In genomic region chr4:106935583-106935935, GRCm38 (mm10) we compare ENCODE assay signal across 8 mouse cellular contexts. TPM values are rescaled to one million over a fixed set of nuclear protein-coding genes. Genes with fewer than 3 reads are reported as not detected.
A peak's percentile ranks its signal among the peaks of the same experiment; 100 is the strongest.
DNase-seq lines count a peak whose midpoint lies in the region; ATAC-seq and TF ChIP-seq lines count a peak whose summit lies in the region.

No protein-coding gene starts in this region.

- no peak for TF ChIP-seq POLR2A in cerebellum, adult 2 months (IDR thresholded peaks at IDR 0.05; ENCODE audit: borderline replicate concordance, insufficient read depth, low read length)

- H3K9ac ChIP-seq in forebrain, embryonic 15.5 days (replicated peaks) = peak overlapping the region; percentile 3; the same call in 1 of the 2 replicates
- peak overlapping the region; percentile 15; the same call in 1 of the 2 replicates for H3K9ac ChIP-seq in liver, embryonic 15.5 days

- no peak overlapping the region for H3K4me2 ChIP-seq in forebrain, embryonic 15.5 days (replicated peaks)
- H3K4me2 ChIP-seq in liver, embryonic 15.5 days = peak overlapping the region; percentile 47

- no peaks in the 10 kb centered on the region for H3K27me3 ChIP-seq in cerebellum, adult 2 months (ENCODE audit: control insufficient read depth, insufficient read depth, low read length)
- no peaks in the 10 kb centered on the region for H3K27me3 ChIP-seq in forebrain, embryonic 15.5 days
- H3K27me3 ChIP-seq in liver, embryonic 15.5 days = no peaks in the 10 kb centered on the region

- no peak for TF ChIP-seq CTCF in cerebellum, adult 2 months (IDR thresholded peaks at IDR 0.05; ENCODE audit: borderline replicate concordance, insufficient read depth, low read depth, low read length)

- peak; percentile 19 for ATAC-seq in CD4-positive, CD25-positive, alpha-beta regulatory T cell, adult 4 months
- no peak for ATAC-seq in forebrain, embryonic 15.5 days (replicated peaks)
- ATAC-seq in liver, embryonic 15.5 days (ENCODE audit: insufficient read depth) = peak; percentile 14; the same call in 1 of the 2 replicates

- 9% methylated on average over 2 of the region's 2 CpGs for WGBS in cerebellum, adult 2 months
- WGBS in forebrain, embryonic 15.5 days = 5% methylated on average over 2 of the region's 2 CpGs
- 42% methylated on average over 2 of the region's 2 CpGs for WGBS in liver, embryonic 15.5 days (ENCODE audit: insufficient replicate concordance)

- no peaks in the 10 kb centered on the region for H3K36me3 ChIP-seq in forebrain, embryonic 15.5 days
- H3K36me3 ChIP-seq in liver, embryonic 15.5 days (replicated peaks) = peaks cover 63% of the 10 kb centered on the region

- 0 out of 2 replicates have a peak overlapping the region, but pooled peaks have one; percentile 6 for H3K27ac ChIP-seq in cerebellum, adult 2 months (ENCODE audit: insufficient read depth, low read length)
- H3K27ac ChIP-seq in forebrain, embryonic 15.5 days (replicated peaks) = peak overlapping the region; percentile 87
- peak overlapping the region; percentile 74 for H3K27ac ChIP-seq in liver, embryonic 15.5 days (replicated peaks)

- H3K9me3 ChIP-seq in forebrain, embryonic 15.5 days = no peaks in the 10 kb centered on the region
- no peaks in the 10 kb centered on the region for H3K9me3 ChIP-seq in liver, embryonic 15.5 days (replicated peaks)

- DNase-seq in cerebellum, adult 2 months = no peak
- DNase-seq in cerebellum, adult 8-10 months = no peak
- DNase-seq in urinary bladder, postnatal 10 days (ENCODE audit: low spot score) = no peak
- no peak for DNase-seq in adrenal gland, postnatal 14 days
- DNase-seq in urinary bladder, adult 18-20 months (ENCODE audit: low spot score in 2 of 2) = no peak

- peaks cover 79% of the 10 kb centered on the region for H3K4me1 ChIP-seq in cerebellum, adult 2 months (ENCODE audit: control insufficient read depth, insufficient read depth, low read length)
- H3K4me1 ChIP-seq in forebrain, embryonic 15.5 days = peaks cover 80% of the 10 kb centered on the region
- peaks cover 91% of the 10 kb centered on the region for H3K4me1 ChIP-seq in liver, embryonic 15.5 days (replicated peaks)

- no peak overlapping the region for H3K4me3 ChIP-seq in cerebellum, adult 2 months (replicated peaks; ENCODE audit: insufficient read depth, low read depth, low read length)
- no peak overlapping the region for H3K4me3 ChIP-seq in forebrain, embryonic 15.5 days
- no peak overlapping the region for H3K4me3 ChIP-seq in liver, embryonic 15.5 days (replicated peaks)

RNA-seq across cellular contexts. Expression of gene Ssbp3, which starts 25.1 kb away (rescaled TPM):
- 126 and 134 TPM in 2 replicates for polyA plus RNA-seq in cerebellum, adult 2 months (2012; rRNA removed)
- 10 to 100 TPM; 60.0 to 60.9 TPM for polyA plus RNA-seq in CD4-positive, CD25-positive, alpha-beta regulatory T cell, adult 4 months (2017; shearing (Covaris generic))
- 198 and 201 TPM in 2 replicates for polyA plus RNA-seq in forebrain, embryonic 15.5 days (2015; fragmentation: Nextera tagmentation; extraction: Ambion mirVana)
- polyA plus RNA-seq in liver, embryonic 15.5 days (2015; fragmentation: Nextera tagmentation; extraction: Ambion mirVana) = 45.7 and 50.5 TPM in 2 replicates
- 60.6 and 66.3 TPM in 2 replicates for total RNA-seq in adrenal gland, postnatal 14 days (2021)

Comparison
In these comparisons a context has a peak if more than half of its experiments do, and no peak if none do; other contexts are left out.
1. H3K27ac ChIP-seq: peak in every context shown above with its lines; median percentile 87 in forebrain, embryonic 15.5 days; 74 in liver, embryonic 15.5 days; 6 in cerebellum, adult 2 months.